Comparison of ENCODE assay signal across 8 mouse cellular contexts in the genomic region with DNA sequence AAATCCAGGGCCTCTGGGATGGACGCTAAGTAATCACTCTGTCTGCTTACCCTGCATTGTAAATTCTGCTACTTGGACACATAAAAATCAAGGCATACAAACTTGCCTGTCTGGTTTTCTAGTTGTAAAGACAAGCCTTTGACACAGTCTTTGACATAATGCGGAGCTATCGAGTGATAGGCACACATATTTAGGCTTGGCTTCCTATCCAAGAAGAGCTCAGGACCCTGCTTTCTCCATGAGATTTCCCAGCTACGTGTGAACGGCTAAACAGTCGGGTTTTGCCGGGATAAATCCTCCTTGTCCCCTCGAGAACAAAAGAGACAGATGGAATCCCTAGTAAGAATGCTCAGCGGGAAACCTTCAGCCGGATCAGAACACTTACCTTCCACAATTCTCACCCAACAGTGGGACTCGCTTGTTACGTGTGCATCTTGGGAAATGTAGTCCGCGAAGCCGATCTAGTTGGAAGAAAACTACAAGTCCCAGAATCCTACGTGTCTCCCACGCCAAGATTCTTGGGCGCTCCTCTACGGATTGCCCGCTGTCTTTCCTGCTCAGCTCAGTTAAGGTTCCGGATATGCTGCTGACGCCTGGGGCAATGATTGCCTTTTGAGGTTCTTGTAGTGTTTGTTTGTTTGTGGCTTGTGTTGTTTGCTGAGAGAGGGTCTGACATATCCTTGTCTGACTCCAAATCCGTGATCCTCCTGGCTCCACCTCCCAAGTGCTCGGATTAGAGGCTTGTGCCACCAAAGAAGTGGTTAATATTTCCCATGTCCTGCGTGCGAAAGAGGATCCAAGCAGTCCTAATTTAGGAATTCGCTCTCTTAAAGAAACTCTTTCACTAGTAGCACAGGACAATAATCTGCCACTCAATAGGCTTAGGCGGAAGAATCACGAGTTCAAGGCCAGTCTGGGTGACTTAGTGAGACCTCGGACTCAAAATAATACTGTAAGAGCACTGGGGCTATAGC. TPM values are rescaled to one million over a fixed set of nuclear protein-coding genes. Genes with fewer than 3 reads are reported as not detected.
A peak's percentile ranks its signal among the peaks of the same experiment; 100 is the strongest.
DNase-seq lines count a peak whose midpoint lies in the region; ATAC-seq and TF ChIP-seq lines count a peak whose summit lies in the region.

A gene (minus strand): TSS at position 779 of the 974 bp plus-strand sequence.

- no peak for TF ChIP-seq EP300 in stomach, postnatal 0 days (optimal IDR thresholded peaks at IDR 0.05)

- ATAC-seq in heart, embryonic 11.5 days (replicated peaks; ENCODE audit: insufficient number of reproducible peaks, low FRiP score, low TSS enrichment), result peak; percentile 73
- ATAC-seq in kidney, embryonic 16.5 days (ENCODE audit: low FRiP score, low TSS enrichment), result peak; percentile 87
- peak; percentile 87 for ATAC-seq in stomach, postnatal 0 days (ENCODE audit: low FRiP score, low TSS enrichment)

- WGBS in heart, embryonic 11.5 days (ENCODE audit: insufficient replicate concordance), result 8% methylated on average over 30 of the region's 30 CpGs
- WGBS in kidney, embryonic 16.5 days, result 7% methylated on average over 30 of the region's 30 CpGs
- 3% methylated on average over 30 of the region's 30 CpGs for WGBS in liver, adult 2 months
- 5% methylated on average over 30 of the region's 30 CpGs for WGBS in stomach, postnatal 0 days

- H3K9me3 ChIP-seq in erythroblast, embryonic 14.5 days (ENCODE audit: control insufficient read depth, low read length), result no peaks in the 10 kb centered on the region
- no peaks in the 10 kb centered on the region for H3K9me3 ChIP-seq in heart, embryonic 11.5 days (replicated peaks; ENCODE audit: control insufficient read depth, low read length)
- H3K9me3 ChIP-seq in kidney, embryonic 16.5 days (ENCODE audit: low read length), result no peaks in the 10 kb centered on the region
- no peaks in the 10 kb centered on the region for H3K9me3 ChIP-seq in stomach, postnatal 0 days (ENCODE audit: control insufficient read depth, low read length)

- H3K27me3 ChIP-seq in erythroblast, embryonic 14.5 days (ENCODE audit: control insufficient read depth), result no peaks in the 10 kb centered on the region
- H3K27me3 ChIP-seq in heart, embryonic 11.5 days (ENCODE audit: control insufficient read depth, insufficient read depth, low read length), result peaks cover 22% of the 10 kb centered on the region
- no peaks in the 10 kb centered on the region for H3K27me3 ChIP-seq in kidney, embryonic 16.5 days (ENCODE audit: insufficient read depth, low read length)
- no peaks in the 10 kb centered on the region for H3K27me3 ChIP-seq in liver, adult 2 months (ENCODE audit: control insufficient read depth, insufficient read depth, low read length)
- H3K27me3 ChIP-seq in myocyte (ENCODE audit: control insufficient read depth, insufficient read depth, insufficient read length), result no peaks in the 10 kb centered on the region
- H3K27me3 ChIP-seq in stomach, postnatal 0 days (ENCODE audit: control insufficient read depth, insufficient read depth, low read length), result no peaks in the 10 kb centered on the region

- H3K27ac ChIP-seq in heart, embryonic 11.5 days (ENCODE audit: low read depth, low read length), result peak within 1 kb of the TSS; percentile 46; the same call in 1 of the 2 replicates
- H3K27ac ChIP-seq in kidney, embryonic 16.5 days (ENCODE audit: low read length), result peak within 1 kb of the TSS; percentile 72
- peak within 1 kb of the TSS; percentile 67 for H3K27ac ChIP-seq in liver, adult 2 months (replicated peaks; ENCODE audit: insufficient read depth, low read depth, low read length)
- peak within 1 kb of the TSS; percentile 75 for H3K27ac ChIP-seq in stomach, postnatal 0 days (replicated peaks)

- peak within 1 kb of the TSS; percentile 80 for H3K9ac ChIP-seq in heart, embryonic 11.5 days (ENCODE audit: low read depth, low read length)
- peak within 1 kb of the TSS; percentile 65 for H3K9ac ChIP-seq in kidney, embryonic 16.5 days (replicated peaks; ENCODE audit: low read length)
- peak within 1 kb of the TSS; percentile 81 for H3K9ac ChIP-seq in liver, adult 2 months (ENCODE audit: low read depth, low read length)
- H3K9ac ChIP-seq in stomach, postnatal 0 days (ENCODE audit: low read length), result peak within 1 kb of the TSS; percentile 60

- H3K79me2 ChIP-seq in liver, adult 2 months (ENCODE audit: control insufficient read depth, insufficient read depth, low read length), result no peaks in the 10 kb centered on the region
- H3K79me2 ChIP-seq in myocyte (ENCODE audit: control insufficient read depth, insufficient read depth), result no peaks in the 10 kb centered on the region

- H3K4me3 ChIP-seq in erythroblast, embryonic 14.5 days (replicated peaks), result peak within 1 kb of the TSS; percentile 69
- peak within 1 kb of the TSS; percentile 55 for H3K4me3 ChIP-seq in heart, embryonic 11.5 days (ENCODE audit: low read depth, low read length)
- H3K4me3 ChIP-seq in kidney, embryonic 16.5 days (ENCODE audit: low read length), result peak within 1 kb of the TSS; percentile 51
- H3K4me3 ChIP-seq in liver, adult 2 months (ENCODE audit: insufficient read depth, low read depth, low read length), result peak within 1 kb of the TSS; percentile 54
- H3K4me3 ChIP-seq in myocyte, result peak within 1 kb of the TSS; percentile 50
- peak within 1 kb of the TSS; percentile 37 for H3K4me3 ChIP-seq in stomach, postnatal 0 days (ENCODE audit: low read depth, low read length)

- TF ChIP-seq CTCF in liver, adult 2 months (IDR thresholded peaks at IDR 0.05; ENCODE audit: low read depth, low read length), result no peak
- TF ChIP-seq CTCF in stomach, postnatal 0 days (IDR thresholded peaks at IDR 0.05; ENCODE audit: low read depth), result no peak

- peaks cover 14% of the 10 kb centered on the region for H3K36me3 ChIP-seq in erythroblast, embryonic 14.5 days (ENCODE audit: control insufficient read depth)
- no peaks in the 10 kb centered on the region for H3K36me3 ChIP-seq in heart, embryonic 11.5 days (ENCODE audit: control insufficient read depth, insufficient read depth, low read length)
- no peaks in the 10 kb centered on the region for H3K36me3 ChIP-seq in kidney, embryonic 16.5 days (ENCODE audit: insufficient read depth, low read length)
- H3K36me3 ChIP-seq in liver, adult 2 months (ENCODE audit: control insufficient read depth, insufficient read depth, low read length), result peaks cover 4% of the 10 kb centered on the region; the same call in 1 of the 2 replicates
- H3K36me3 ChIP-seq in myocyte (ENCODE audit: control insufficient read depth, insufficient read depth), result no peaks in the 10 kb centered on the region
- peaks cover 2% of the 10 kb centered on the region; the same call in 1 of the 2 replicates for H3K36me3 ChIP-seq in stomach, postnatal 0 days (ENCODE audit: control insufficient read depth, insufficient read depth, low read length)

- peak; percentile 56; the same call in 1 of the 2 replicates for TF ChIP-seq POLR2A in liver, adult 2 months (IDR thresholded peaks at IDR 0.05; ENCODE audit: extremely low read depth, insufficient read depth, low read length)
- peak; percentile 60 for TF ChIP-seq POLR2A in myocyte (IDR thresholded peaks at IDR 0.05; ENCODE audit: insufficient read length, low read depth)

- peak within 1 kb of the TSS; percentile 36 for H3ac ChIP-seq in myocyte (ENCODE audit: control insufficient read depth, insufficient read length)

- H3K4me1 ChIP-seq in erythroblast, embryonic 14.5 days (ENCODE audit: control insufficient read depth), result peaks cover 44% of the 10 kb centered on the region
- H3K4me1 ChIP-seq in heart, embryonic 11.5 days (ENCODE audit: control insufficient read depth, insufficient read depth, low read length), result peaks cover 10% of the 10 kb centered on the region
- H3K4me1 ChIP-seq in kidney, embryonic 16.5 days (ENCODE audit: insufficient read depth, low read length), result peaks cover 36% of the 10 kb centered on the region
- peaks cover 2% of the 10 kb centered on the region; the same call in 1 of the 2 replicates for H3K4me1 ChIP-seq in liver, adult 2 months (ENCODE audit: control insufficient read depth, insufficient read depth, low read length)
- no peaks in the 10 kb centered on the region for H3K4me1 ChIP-seq in stomach, postnatal 0 days (replicated peaks; ENCODE audit: control insufficient read depth, insufficient read depth)

- peak; percentile 94 for DNase-seq in CD4-positive, CD25-positive, alpha-beta regulatory T cell, adult 2 months (ENCODE audit: low read depth, low spot score)
- DNase-seq in brain, adult 2 months (ENCODE audit: low read depth, low spot score), result peak; percentile 99
- peak; percentile 98 for DNase-seq in liver, adult 2 months (ENCODE audit: extremely low read depth, low read depth, low spot score)
- peak; percentile 83 for DNase-seq in stomach, postnatal 0 days (ENCODE audit: low spot score)

- H3K4me2 ChIP-seq in heart, embryonic 11.5 days, result peak within 1 kb of the TSS; percentile 69
- peak within 1 kb of the TSS; percentile 76 for H3K4me2 ChIP-seq in kidney, embryonic 16.5 days (replicated peaks; ENCODE audit: low read depth, low read length)
- peak within 1 kb of the TSS; percentile 96 for H3K4me2 ChIP-seq in myocyte (ENCODE audit: low read depth)
- peak within 1 kb of the TSS; percentile 50 for H3K4me2 ChIP-seq in stomach, postnatal 0 days (replicated peaks; ENCODE audit: low read depth)

TF ChIP-seq in myocyte, 11 proteins besides CTCF, POLR2A, EP300 and RAD21:
- TF ChIP-seq SRF (IDR thresholded peaks at IDR 0.05; ENCODE audit: control insufficient read depth, insufficient read length, low read depth) (no peak), POLR2AphosphoS2 (IDR thresholded peaks at IDR 0.05; ENCODE audit: insufficient read length, low read depth) (peak; percentile 74)

RNA-seq across cellular contexts. Expression of the gene that starts here (rescaled TPM):
- polyA plus RNA-seq in erythroblast, embryonic 14.5 days (2012), result 0.23 and 0.45 TPM in 2 replicates
- polyA plus RNA-seq in heart, embryonic 11.5 days (2014; fragmentation: Nextera tagmentation; extraction: Ambion mirVana), result 15.8 and 19.2 TPM in 2 replicates
- polyA plus RNA-seq in kidney, embryonic 16.5 days (2015; fragmentation: Nextera tagmentation; extraction: Ambion mirVana), result 27.3 and 27.5 TPM in 2 replicates
- total RNA-seq in liver, adult 2 months (2014; rRNA removed), result 11.5 and 15.0 TPM in 2 replicates
- 26.1 and 26.6 TPM in 2 replicates for polyA plus RNA-seq in liver, adult 2 months (2012; rRNA removed)
- 13.6 TPM for polyA plus RNA-seq in myocyte (2012; fragmentation: generic; extraction: Trizol)
- 10.1 and 11.5 TPM in 2 replicates for polyA plus RNA-seq in stomach, postnatal 0 days (2015; fragmentation: Nextera tagmentation; extraction: Ambion mirVana)

Comparison
In these comparisons a context has a peak if more than half of its experiments do, and no peak if none do; other contexts are left out.
1. Peak in every context shown above with its lines: DNase-seq, ATAC-seq, H3K4me3 ChIP-seq and H3K27ac ChIP-seq.